Mouse (Mus musculus) adrenal gland, adult 8-10 months (tissue): ENCODE results near the gene Gm7980. TPM values are rescaled to one million over a fixed set of nuclear protein-coding genes. Genes with fewer than 3 reads are reported as not detected.
"Not testable (repeated sequence)": the region's sequence is repeated elsewhere in the genome, so short reads cannot be mapped to it uniquely, and the experiment has no call there.

Experiments used
- DNase-seq: peaks from one replicate; pipeline ENCODE4 v3.0.0; 2022
- total RNA-seq, 4 experiments: library from RNA; stranded (reverse); gene quantifications; 2 replicates each; pipeline ENCODE4 v1.2.4; 2022

Gene Gm7980
- total RNA-seq: not detected

GRCm38 (mm10) chr14:41907190-41907589, at the start of gene Gm7980:
Gene Gm7980, minus strand, starts transcription at chr14:41907290.
- not testable (repeated sequence) for DNase-seq

- DNase-seq: not testable (repeated sequence)
Observed at GRCm38 (mm10) chr14:41943695-41944094, 36.6 kb upstream of the Gm7980 start, which contains the start of gene 1700024B05Rik. Gene 1700024B05Rik, plus strand, starts transcription at chr14:41943995.

- not testable (repeated sequence) for DNase-seq
Observed at GRCm38 (mm10) chr14:41924649-41925048, 17.6 kb upstream of the Gm7980 start, which contains the start of gene 1700049E17Rik1. Gene 1700049E17Rik1, plus strand, starts transcription at chr14:41924949.

Other genes with a start within 250 kb of the Gm7980 start
- gene Gm8068, start 205.4 kb downstream of the Gm7980 start, total RNA-seq: not detected
- gene Gm7929, start 156.7 kb downstream of the Gm7980 start, total RNA-seq: not detected
- not detected for gene Gm47189, start 134.8 kb downstream of the Gm7980 start, total RNA-seq
- not detected for gene 1700049E17Rik1, start 17.7 kb upstream of the Gm7980 start, total RNA-seq
- gene 1700024B05Rik, start 36.7 kb upstream of the Gm7980 start, total RNA-seq: not detected
- gene Gm6401, start 60.6 kb upstream of the Gm7980 start, total RNA-seq: not detected
- not detected for gene Gm3543, start 76.0 kb upstream of the Gm7980 start, total RNA-seq
- gene Gm7951, start 210.1 kb upstream of the Gm7980 start, total RNA-seq: not detected